Mouse (Mus musculus): ENCODE measurements at regions not wholly inside any gene's neighbourhood (a gene's known extent, or its start where the extent isn't known, plus 50 kb on each side); places are given as distances from the start of the nearest gene placed in this dataset.

GRCm38 (mm10) chr3:17772886-17773285, 175.3 kb upstream of the Cypt12 start:
- DNase-seq (ENCODE audit: low read depth), result no peak

- DNase-seq (ENCODE audit: low read depth), result no peak
Observed at GRCm38 (mm10) chr3:17779152-17779551, 169.1 kb upstream of the Cypt12 start.

DNA sequence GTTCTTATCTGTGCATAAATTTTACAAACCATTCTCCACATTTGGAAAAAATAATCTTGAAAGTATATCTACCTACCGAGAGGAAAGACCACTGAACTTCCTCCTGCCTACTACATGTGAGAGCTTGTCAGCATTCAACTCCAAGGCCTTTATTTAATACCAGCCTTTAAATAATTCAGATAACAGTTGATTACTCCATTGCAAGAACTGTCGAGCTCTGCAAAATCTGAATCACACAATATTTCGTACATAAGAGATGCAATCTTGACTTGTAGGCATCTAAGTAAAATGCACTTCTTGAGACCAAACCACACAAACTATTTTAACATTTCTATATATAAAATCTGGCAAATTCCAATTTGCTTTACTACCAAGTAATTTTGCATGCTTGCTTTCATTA, 164.1 kb upstream of the Cypt12 start:
- DNase-seq (ENCODE audit: low read depth), result no peak

GRCm38 (mm10) chr3:17784587-17784986, 163.6 kb upstream of the Cypt12 start:
- DNase-seq (ENCODE audit: low read depth), result no peak

- no peak for DNase-seq (ENCODE audit: low read depth)
Observed at GRCm38 (mm10) chr3:17785106-17786022, 162.8 kb upstream of the Cypt12 start.

- no peak for DNase-seq (ENCODE audit: low read depth)
Observed at GRCm38 (mm10) chr3:17786023-17786720, 162.0 kb upstream of the Cypt12 start.

DNA sequence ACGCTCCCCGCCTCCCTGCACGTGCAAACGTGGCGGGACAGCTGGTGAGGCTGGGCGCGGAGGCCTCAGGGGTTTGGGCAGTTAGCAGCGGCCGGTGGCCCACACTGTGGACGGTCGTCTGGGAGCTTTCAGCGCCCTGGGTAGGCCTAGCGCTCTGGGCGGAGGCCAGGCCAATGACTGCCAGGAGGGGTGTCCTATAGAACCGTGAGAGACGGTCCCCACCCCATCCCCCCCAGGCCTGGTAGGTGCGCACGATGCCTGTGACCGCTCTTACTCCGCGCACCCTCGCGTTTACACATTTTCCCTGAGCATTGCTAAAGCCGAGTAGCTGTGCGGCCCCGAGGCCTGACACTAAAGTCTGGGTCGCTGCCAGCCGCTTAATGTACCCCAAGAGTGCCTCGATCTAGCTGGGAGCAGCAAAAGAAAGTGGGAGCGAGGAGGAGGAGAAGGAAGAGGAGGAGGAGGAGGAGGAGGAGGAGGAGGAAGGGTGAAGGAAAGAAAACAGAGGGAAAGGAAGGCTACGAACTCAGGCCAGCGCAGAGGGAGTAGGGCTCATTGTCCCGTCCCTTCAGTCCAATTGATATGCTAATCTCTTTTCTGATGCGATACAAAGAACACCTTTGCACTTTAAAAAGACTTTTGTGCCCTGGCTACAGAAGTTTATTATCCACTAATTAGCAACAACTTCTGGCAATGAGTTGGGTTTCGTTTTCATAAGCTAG, 161.3 kb upstream of the Cypt12 start:
- DNase-seq (ENCODE audit: low read depth), result no peak

GRCm38 (mm10) chr3:17787443-17788333, 160.5 kb upstream of the Cypt12 start:
- DNase-seq (ENCODE audit: low read depth), result no peak

- no peak for DNase-seq (ENCODE audit: low read depth)
Observed at GRCm38 (mm10) chr3:17788334-17788720, 159.9 kb upstream of the Cypt12 start.

GRCm38 (mm10) chr3:17788778-17789299, 159.4 kb upstream of the Cypt12 start:
- no peak for DNase-seq (ENCODE audit: low read depth)

- no peak for DNase-seq (ENCODE audit: low read depth)
Observed at GRCm38 (mm10) chr3:17789454-17790196, 158.6 kb upstream of the Cypt12 start.

- DNase-seq (ENCODE audit: low read depth), result no peak
Observed at GRCm38 (mm10) chr3:17790331-17790730, 157.9 kb upstream of the Cypt12 start.

DNA sequence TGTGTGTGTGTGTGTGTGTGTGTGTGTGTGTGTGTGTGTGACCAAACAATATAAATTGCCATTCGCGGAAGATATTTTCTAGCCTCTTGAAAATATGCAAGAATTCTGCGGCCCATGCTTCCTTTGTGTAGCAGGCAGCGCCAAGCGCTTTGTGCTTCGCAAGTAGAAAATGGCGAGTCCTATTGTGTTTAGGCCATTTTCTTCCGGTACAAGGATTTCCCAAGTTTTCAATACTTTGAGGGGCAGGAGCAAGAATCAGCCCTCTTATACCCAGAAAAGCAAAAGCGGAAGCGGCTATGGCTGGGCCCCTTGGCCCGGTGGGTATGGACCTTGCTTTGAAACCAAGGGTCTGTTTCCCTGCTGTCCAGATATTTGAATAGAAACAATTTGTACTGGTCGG, 157.4 kb upstream of the Cypt12 start:
- no peak for DNase-seq (ENCODE audit: low read depth)

- no peak for DNase-seq (ENCODE audit: low read depth)
Observed at GRCm38 (mm10) chr3:17791381-17792320, 156.6 kb upstream of the Cypt12 start.

- DNase-seq (ENCODE audit: low read depth), result no peak
Observed at GRCm38 (mm10) chr3:17792537-17793039, 155.6 kb upstream of the Cypt12 start.

- DNase-seq (ENCODE audit: low read depth), result no peak
Observed at GRCm38 (mm10) chr3:17793646-17794250, 154.5 kb upstream of the Cypt12 start.

DNA sequence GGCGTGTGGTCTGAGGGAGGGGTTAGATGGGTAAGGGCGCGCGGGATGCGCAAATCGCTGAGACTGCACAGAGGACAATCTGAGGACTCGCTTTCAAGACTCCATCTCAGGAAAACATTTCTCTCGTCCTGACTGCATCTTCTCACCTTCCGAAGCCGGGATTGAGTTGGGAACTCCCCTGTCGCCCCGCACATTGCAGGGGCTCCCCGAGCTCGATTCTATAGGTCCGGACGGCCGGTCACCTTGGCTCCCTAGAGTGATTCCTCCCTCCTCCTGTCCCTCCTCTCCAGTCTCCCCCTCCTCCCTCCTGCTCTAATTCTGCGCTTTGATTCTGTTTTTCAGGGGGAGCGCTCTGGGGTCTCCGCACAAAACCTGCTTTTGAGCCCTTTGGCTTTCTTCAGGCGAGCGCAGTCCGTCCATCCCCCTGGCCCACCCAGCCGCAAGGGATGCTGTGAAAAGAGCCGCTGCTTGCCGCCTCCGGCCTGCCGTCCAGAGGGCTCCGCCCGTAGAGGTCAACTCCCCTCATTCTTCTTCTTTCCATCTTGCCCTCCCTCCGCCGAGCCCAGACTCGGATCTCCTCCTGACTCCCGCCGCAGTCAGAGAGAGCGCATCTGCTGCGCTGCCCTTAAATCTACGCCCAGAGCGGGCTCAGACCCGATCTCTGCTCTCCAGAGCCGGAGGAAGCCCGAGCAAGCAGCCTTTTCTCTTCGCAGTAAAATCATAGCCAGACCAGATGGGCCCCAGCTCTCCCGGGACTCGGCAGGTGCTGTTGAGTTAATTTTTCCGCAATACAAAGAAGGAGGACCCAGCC, 153.8 kb upstream of the Cypt12 start:
- DNase-seq (ENCODE audit: low read depth), result no peak
